Mouse (Mus musculus) lung, postnatal 36 days (tissue): ENCODE results near the gene Psmg3.

Source experiments
- DNase-seq: peaks from one replicate; pipeline ENCODE4 v3.0.0; 2022; ENCODE audit warnings: mixed read lengths

The Psmg3 gene

DNA sequence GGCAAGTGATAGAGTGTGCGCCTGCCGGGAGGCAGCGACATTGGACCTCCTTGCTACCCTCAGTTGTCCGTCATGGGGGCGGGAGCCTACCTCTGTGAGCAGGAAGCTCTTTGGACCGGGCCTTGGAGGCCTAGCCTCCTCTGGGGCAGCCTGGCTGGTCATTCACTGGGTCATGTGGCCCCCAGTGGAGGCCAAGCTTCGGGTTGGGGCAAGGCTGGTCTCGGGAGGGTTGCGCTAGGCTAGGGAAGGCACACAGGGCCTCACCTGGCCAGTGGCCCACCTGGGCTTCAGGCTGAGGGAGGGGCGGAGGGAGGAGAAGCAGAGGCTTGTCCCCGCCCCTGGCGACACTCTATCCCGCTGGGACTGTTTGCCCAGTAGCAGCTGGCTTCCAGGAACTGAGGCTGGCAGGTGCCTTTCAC lies 12.7 kb downstream of the Psmg3 start:
- DNase-seq, result peak; percentile 89

DNA sequence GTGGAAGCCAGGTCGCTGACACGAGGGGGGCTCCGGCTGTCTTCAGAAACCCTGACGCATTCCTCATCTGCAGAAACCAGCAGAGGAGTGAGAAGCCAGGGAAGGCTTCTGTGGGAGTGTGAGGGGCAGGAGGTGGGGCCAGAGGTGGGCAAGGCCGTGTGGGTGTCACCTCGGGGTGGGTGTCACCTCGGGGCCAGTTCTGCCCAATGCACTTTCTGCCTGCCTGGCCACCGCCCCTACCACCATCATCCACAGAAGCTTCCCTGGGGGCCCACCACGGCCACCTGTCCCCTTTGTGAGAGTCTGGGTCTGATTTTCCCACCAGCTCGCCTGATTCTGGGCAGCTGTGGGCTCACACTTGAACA lies 13.6 kb downstream of the Psmg3 start:
- no peak for DNase-seq

DNA sequence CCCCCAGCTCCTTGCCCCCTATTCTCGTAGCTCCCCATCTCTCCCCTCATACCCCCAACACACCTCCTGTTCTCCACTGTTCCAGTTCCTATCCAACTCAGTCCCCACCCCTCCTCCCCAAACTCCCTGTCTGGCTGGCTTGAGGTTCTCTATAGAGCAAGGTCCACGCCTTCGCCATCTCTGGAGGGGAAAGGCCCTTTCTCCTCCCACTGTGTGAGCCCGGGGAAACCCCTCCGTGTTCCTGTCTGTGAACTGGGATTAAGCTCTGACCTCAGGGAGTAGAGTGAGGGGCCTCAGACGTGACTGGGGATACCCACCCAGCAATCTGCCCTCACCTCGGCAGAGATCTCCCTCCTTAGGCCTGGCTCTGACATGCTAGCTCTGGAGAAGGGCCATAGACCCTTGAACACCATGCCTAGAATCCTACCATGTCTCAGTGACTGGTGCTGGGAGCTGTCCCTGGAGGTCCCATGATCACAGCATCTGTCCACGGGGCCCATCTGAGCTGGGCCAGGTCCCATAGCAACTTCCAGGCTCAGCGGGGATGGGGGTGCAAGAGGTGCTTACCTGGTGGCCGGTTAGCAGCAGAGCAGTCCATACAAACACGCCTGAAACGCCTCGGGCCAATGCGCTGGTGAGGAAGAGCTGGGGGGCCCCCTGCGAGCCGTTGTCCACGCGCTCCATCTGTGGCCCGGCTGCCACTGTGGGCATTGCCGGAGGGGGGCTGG lies 14.1 kb downstream of the Psmg3 start:
- DNase-seq, result no peak

DNA sequence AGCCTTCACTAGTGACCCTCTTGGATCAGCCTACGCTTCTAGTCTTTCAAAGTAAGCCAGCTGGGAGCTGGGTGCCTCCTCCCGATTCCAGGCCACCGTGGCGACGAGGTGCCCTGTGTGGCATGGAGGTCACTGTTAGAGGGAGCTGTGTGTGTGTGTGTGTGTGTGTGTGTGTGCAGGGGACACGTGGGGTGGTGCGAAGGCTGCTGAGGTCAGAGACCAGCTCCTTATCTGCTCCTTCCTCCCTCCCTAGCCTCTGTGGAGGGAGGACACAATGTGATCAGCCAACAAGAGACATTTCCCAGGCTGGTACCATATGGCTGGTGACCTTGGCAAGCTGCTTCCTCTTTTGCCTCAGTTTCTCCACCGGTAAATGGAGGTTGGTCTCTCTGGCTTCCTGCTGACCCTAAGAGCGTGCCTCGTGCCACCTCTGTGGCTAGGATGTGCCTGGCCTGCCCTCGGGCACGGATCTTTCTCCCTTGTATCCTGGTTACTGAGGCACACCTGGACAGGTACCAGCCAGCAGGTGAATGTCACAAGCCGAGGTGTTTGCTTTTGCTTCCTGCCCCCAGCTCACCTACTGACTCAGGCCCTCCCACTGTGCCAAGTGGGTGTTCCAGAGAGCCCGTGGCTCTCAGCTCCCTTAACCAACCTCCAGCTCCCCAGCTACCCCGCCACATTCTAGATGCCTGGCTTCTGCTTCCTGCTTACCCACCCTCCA lies 14.8 kb downstream of the Psmg3 start:
- peak; percentile 71 for DNase-seq

GRCm38 (mm10) chr5:139809397-139809796 lies 17.3 kb downstream of the Psmg3 start:
- no peak for DNase-seq

GRCm38 (mm10) chr5:139805924-139806323 lies 20.8 kb downstream of the Psmg3 start:
- no peak for DNase-seq

DNA sequence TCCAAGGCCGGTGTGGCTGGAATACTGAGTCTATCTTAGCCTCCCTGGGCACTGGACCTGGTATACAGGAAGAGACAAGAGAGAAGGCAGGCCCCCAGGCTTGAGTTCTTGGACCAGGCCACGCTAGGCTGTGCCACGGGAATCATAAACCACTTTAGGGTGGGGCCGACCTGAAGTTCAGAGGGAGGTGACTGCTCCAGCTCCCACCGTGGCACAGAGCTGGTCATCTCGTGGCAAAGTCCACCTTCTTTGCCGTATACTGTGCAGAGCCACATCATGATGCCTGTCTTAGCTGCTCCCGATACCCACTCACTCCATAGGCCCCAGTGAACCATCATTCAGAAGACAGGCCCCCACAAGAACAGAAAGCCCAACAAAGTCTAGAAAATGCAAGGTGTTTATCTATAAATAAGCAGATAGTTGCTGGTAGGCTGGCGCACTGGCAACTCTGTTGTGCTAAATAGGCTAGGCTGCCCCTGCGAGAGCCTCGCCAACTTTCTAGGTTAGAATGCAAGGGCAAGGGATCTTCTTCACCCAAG lies 22.0 kb downstream of the Psmg3 start:
- no peak for DNase-seq

DNA sequence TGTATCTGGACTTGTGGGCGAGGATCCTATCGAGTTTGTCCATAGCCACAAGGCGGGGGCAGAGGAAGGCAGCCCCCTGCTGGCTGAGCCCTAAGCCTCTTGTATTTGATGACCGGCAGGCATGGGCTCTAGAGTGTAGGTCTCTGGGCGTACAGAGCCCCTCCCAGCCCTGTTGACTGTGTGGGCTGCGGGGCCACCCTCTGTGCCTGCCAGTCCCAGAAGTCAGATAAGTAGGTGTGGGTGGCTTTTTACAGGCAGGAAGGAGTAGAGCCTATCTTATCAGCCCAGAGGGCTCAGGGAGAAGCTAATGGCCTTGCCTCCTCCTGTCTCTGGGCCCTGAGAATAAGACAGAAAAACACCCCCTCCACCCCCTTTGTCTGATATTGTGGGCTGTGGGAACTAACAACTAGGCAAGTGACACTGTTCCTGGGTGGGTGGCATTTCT lies 22.6 kb downstream of the Psmg3 start:
- no peak for DNase-seq

GRCm38 (mm10) chr5:139803601-139804102 lies 23.0 kb downstream of the Psmg3 start:
- peak; percentile 92 for DNase-seq

DNA sequence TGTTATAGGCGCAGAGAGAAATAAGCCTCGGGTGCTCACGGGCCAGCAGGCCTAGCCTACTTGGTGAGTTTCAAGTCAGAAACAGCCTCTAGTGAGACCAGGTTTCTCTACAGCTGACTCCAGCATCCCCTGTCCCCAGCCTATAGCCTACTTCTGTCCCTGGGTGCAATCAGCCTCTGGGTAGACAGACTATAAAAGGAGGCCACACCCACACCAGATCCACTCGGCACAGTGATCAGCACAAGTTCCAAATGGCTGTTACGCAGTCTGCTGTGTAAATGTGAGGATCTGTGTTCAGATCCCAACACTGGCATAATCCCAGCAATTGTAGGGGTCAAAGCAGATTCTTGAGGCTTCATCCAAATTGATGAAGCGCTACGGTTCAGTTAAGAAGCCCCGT lies 23.5 kb downstream of the Psmg3 start:
- no peak for DNase-seq

GRCm38 (mm10) chr5:139801880-139802279 lies 24.8 kb downstream of the Psmg3 start:
- no peak for DNase-seq

DNA sequence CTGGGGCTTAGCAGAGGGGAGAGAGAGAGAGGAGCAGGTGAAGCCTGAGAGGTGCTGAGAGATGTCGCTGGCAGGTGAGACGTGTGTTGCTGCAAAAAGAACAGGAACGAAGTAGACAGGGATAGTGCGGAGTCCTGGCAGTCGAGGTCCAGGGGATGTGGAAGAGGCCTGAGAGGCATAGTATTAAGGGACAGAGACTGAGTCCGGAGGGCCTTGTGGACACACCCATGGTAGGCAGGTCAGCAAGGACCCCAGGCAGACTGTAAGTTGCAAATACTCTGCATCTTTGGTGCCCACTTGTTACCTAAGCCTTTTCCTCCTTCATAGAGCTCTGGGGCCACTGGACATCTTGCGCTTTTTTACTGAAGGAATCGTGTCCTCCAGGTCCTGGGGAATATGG lies 25.5 kb downstream of the Psmg3 start:
- no peak for DNase-seq

DNA sequence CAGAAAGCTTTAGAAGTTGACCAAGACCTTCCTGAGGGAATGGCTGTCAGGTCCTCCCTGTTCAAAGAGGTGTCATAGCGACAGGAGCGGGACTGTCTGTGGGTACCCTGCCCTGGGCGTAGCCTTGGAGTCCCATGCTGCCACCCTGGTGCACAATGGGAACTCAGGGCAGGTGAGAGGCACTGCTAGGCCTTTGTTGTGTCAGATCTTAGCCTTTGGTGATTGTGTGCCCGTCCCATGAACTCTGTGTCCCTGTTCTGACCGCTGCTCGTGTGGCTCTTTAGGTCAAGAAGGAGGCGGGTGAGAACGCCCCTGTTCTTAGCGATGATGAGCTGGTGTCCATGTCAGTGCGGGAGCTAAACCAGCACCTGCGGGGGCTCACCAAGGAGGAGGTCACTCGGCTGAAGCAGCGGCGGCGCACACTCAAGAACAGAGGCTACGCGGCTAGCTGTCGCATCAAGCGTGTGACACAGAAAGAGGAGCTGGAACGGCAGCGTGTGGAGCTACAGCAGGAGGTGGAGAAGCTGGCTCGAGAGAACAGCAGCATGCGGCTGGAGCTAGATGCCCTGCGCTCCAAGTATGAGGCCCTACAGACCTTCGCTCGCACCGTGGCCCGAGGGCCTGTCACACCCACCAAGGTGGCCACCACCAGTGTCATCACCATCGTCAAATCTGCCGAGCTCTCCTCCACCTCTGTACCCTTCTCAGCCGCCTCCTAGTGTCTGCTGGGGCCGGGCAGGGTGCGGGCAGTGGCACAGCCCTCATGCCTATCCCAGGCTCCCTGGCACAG lies 26.7 kb downstream of the Psmg3 start:
- no peak for DNase-seq

DNA sequence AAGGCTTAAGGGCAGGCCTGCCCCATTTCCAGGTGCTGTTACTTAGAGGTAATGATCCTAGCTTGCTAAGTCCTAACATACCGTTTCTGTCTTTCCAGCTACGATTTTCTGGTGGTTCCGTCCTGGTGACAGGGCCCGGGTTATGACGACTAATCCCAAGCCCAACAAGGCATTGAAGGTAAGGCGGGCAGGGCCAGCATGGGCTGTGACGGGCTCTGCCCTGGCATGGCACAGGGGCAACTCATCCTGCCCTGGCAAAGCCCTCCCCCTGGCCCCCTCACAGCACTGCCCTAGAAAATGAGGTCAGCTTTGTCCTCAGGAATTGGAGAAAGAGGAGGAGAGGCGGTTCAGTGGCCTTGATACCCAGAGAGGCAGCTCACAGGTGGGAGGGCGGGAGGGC lies 27.6 kb downstream of the Psmg3 start:
- DNase-seq, result no peak

GRCm38 (mm10) chr5:139798168-139798900 lies 28.4 kb downstream of the Psmg3 start:
- no peak for DNase-seq

- DNase-seq, result peak; percentile 94
Measured at GRCm38 (mm10) chr5:139797473-139798167, 29.1 kb downstream of the Psmg3 start.

GRCm38 (mm10) chr5:139796900-139797299 lies 29.8 kb downstream of the Psmg3 start:
- DNase-seq, result peak; percentile 98

- DNase-seq, result no peak
Measured at GRCm38 (mm10) chr5:139796001-139796620, 30.6 kb downstream of the Psmg3 start.

- peak; percentile 44 for DNase-seq
Measured at GRCm38 (mm10) chr5:139794938-139795337, 31.7 kb downstream of the Psmg3 start.

DNA sequence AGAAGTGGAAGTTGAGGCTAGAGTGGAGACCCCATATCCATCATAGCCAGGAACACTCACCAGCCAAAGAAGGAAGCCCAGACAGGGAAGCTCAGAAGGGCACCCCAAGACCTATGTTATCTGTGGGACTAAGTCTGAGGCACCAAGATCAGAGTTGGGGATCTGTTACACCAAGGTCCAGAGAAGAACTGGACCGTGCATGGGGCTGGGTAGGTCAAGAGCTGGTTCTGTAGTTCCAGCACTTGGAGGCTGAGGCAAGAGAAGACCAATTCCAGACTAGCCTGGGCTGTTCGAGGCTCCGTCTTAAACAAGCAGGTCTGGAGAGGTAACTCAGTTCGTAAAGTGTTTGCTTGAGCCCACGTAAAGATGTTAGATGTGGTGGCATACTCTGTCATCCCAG lies 32.5 kb downstream of the Psmg3 start:
- no peak for DNase-seq
